Mouse (Mus musculus): ENCODE measurements around the gene Ifitm2.

- no peak for TF ChIP-seq TCF12 (IDR thresholded peaks at IDR 0.05; ENCODE audit: low read depth, low read length)
- no peak for TF ChIP-seq POLR2A (IDR thresholded peaks at IDR 0.05; ENCODE audit: control insufficient read depth in 1 of 2, insufficient read depth in 1 of 2, low read depth in 1 of 2, low read length in 2 of 2, poor library complexity in 1 of 2)
- TF ChIP-seq CTCF (IDR thresholded peaks at IDR 0.05 in 2 of 3, conservative IDR thresholded peaks at IDR 0.05 in 1 of 3; ENCODE audit: control insufficient read depth in 1 of 3, insufficient read depth in 1 of 3, low read depth in 2 of 3, low read length in 3 of 3, poor library complexity in 1 of 3, severe bottlenecking in 1 of 3) = no peak
- TF ChIP-seq ELF1 (IDR thresholded peaks at IDR 0.05; ENCODE audit: low read depth, low read length) = no peak
- peak in 1 of 2 experiments; percentile 59; a peak in 2 of 4 replicates for TF ChIP-seq EP300 (IDR thresholded peaks at IDR 0.05; ENCODE audit: low read depth in 1 of 2, low read length in 2 of 2)
- TF ChIP-seq CHD2 (IDR thresholded peaks at IDR 0.05; ENCODE audit: low read length) = no peak
- TF ChIP-seq GABPA (IDR thresholded peaks at IDR 0.05; ENCODE audit: low read depth, low read length) = no peak
- TF ChIP-seq POLR2AphosphoS5 (IDR thresholded peaks at IDR 0.05; ENCODE audit: borderline replicate concordance, low read depth, low read length) = no peak
- no peak for TF ChIP-seq MAX (IDR thresholded peaks at IDR 0.05; ENCODE audit: low read length)
- no peak for TF ChIP-seq MAFK (IDR thresholded peaks at IDR 0.05; ENCODE audit: borderline replicate concordance, low read depth, low read length)
- TF ChIP-seq CHD1 (IDR thresholded peaks at IDR 0.05; ENCODE audit: low read depth, low read length) = no peak
- TF ChIP-seq ZMIZ1 (IDR thresholded peaks at IDR 0.05; ENCODE audit: low read depth, low read length) = no peak
- TF ChIP-seq TBP (IDR thresholded peaks at IDR 0.05; ENCODE audit: low read depth, low read length) = peak; percentile 98
Measured at GRCm38 (mm10) chr7:140981704-140982103, 25.9 kb upstream of the Ifitm2 start.
